Mouse (Mus musculus) cerebellum, adult 8-10 months (tissue): ENCODE measurements at regions not wholly inside any gene's neighbourhood (a gene's known extent, or its start where the extent isn't known, plus 50 kb on each side); places are given as distances from the start of the nearest gene placed in this dataset.

Experiments used
- DNase-seq: peaks from one replicate; pipeline ENCODE4 v3.0.0; 2022

DNA sequence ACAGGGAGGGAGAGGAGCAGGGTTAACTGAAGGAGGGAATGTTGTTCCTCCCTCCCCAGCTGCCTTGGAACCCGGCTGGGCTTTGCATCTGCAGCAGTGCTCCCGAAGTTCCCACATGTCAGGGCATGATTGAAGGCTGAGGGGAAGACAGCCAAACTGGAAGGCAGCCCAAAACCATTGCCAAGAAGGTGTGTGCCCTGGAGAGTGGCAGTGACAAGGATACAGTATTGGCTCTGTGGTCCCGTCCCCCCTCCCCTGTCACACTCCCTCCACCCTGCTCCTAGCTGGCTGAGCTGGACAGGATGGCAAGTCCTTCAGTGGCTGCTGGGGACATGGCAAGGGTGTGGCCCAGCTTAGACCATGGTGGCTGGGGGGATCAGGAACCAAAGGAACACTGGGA lies 79.1 kb downstream of the Cyp26b1 start:
- DNase-seq, result no peak

DNA sequence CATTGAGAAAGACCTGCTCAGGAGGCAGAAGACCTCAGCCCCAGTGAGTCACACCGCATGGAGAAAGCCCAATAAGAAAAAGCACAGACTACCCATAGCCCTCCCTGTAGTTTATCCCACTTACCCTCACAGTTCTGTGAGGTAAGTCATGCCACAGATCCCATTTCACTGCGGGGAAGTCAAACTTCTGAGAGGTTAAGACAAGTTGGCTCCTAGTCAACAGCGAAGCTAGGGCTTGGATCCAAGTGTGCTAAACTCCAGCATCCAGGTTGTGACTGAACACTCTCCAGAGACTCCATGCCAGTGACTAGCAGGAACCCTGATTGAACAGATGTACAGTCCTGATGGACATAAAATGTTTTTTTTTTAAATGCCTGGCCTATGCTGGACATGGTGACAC lies 85.1 kb downstream of the Cyp26b1 start:
- no peak for DNase-seq

DNA sequence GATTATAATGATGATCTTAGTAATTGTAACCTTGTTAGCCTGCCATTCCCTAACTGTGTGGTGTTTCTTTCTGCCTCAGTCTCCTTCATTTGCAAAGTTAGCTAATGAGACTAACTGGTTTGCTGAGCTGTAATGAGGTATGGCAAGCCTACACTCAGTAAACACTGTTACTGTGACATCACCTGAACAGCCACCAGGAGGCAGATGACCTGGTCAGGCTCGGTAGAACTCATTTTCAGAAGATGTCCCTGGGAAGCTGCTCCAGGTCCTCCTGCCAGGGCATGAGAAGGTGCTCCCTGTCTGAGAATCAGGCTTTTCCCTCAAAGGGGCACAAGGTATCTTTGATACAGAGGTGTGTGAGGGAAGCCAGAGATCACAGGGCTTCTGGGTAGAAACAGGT lies 87.0 kb downstream of the Cyp26b1 start:
- DNase-seq, result no peak

DNA sequence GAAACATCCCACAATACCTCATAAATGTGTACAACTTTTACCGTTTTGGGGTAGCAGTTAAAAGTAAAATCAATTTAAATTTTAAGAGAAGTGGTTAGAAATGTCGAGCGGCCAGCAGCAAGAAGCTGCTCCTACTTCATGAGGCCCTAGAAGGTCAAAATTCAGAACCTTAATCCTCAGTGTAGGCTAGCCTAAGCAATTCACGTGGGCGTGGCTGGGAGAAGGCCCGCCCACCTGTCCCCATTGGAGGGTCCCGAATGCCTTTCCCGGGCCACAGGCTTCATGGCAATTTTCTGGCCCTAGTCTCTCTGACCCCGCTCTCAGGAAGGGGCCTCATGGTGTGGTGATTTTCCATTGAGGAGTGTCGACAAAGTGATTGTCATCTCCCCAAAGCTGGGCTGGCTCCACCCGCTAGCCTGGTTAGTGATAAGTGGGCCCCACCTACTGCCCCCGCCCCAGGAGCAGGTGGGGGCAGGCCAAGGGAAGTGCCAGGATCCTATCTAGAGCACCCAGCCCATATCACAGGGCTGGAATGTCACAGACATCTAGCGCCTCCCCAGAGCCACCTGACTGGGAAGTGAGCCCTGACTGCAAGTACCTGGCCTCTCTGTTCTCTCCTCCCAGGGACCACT lies 93.3 kb downstream of the Cyp26b1 start:
- no peak for DNase-seq

- DNase-seq, result no peak
These were observed 95.6 kb downstream of the Cyp26b1 start for GRCm38 (mm10) chr6:84498076-84498475.

DNA sequence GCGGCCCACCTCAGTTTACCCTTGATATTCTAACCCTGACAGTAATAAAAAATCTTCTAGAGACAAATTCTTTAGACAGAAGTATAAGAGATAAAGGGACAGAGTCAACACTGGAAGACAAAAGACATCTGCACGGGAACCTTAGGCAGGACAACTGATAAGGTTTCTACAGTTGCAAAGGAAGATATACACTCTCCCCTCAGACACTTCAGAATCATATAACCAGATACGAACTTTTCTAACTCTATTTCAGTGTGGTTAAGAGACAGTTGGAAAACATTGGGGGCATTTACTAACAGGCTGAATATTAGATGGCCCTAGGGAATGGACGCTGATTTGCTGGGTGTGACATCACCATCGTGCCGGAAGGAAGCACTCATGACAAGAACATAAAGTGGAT lies 100.0 kb downstream of the Cyp26b1 start:
- no peak for DNase-seq

- no peak for DNase-seq
These were observed 100.5 kb downstream of the Cyp26b1 start for GRCm38 (mm10) chr6:84493169-84493568.

- DNase-seq, result no peak
These were observed 101.1 kb downstream of the Cyp26b1 start for GRCm38 (mm10) chr6:84492594-84492993.

GRCm38 (mm10) chr6:84491106-84491505 lies 102.6 kb downstream of the Cyp26b1 start:
- no peak for DNase-seq

GRCm38 (mm10) chr6:84481205-84481604 lies 112.5 kb downstream of the Cyp26b1 start:
- no peak for DNase-seq

DNA sequence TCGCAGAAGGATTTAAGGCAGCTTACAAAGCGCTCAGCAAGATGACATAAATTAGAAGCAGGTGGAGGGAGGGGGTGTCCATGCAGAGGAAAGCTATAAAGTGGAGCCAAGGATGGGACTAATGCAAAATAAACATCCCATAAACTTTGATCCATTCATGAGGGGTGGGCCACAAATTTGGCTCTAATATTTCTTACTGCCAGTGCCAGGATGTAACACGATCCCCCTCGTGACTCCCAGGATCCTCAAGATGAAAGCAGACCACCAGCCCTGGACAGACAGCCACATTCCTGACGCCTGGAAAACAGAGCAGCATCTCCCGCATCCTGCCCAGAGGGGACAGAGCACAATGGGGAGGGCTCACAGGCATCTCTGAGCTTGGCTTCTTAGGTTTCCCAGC lies 116.6 kb downstream of the Cyp26b1 start:
- DNase-seq, result no peak

- DNase-seq, result no peak
These were observed 117.2 kb downstream of the Cyp26b1 start for GRCm38 (mm10) chr6:84476466-84476865.

DNA sequence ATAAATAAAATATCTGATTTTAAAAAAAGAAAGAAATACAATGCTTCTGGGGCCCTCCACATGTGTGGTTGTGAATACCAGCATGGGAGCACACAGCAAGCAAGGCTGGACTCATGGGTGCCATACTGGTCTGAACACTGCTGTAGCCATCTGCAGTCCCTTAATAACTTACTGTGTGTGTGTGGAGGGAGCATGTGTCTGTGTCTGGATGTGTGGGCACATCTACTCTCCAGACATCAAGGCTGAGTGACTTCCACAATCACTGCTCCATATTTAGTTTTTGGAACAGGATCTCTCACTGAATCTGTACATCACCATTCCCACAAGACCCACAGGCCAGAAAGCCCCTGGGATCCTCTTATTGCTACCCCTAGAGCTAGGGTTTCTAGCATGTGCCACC lies 118.9 kb downstream of the Cyp26b1 start:
- no peak for DNase-seq

GRCm38 (mm10) chr6:84473171-84473570 lies 120.5 kb downstream of the Cyp26b1 start:
- DNase-seq, result no peak

DNA sequence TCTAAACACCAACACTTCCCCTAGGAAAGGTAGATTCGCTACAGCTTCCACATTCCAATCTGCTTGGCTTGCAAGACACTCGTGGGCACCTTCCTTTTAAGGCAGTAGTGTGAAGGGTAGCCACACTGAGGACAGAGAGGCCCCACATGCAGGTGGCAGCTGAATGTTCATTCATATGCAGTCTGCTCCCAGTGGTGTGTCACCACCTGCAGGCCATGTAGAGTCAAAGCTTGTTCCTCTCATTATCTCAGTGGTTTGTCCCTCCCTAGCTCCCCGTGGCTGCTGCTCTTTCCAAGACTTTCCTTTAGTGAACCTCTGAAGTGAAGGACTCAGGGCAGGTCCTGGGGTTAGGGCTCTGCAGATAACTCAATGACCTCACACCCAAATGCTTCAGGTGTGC lies 121.4 kb downstream of the Cyp26b1 start:
- DNase-seq, result no peak

DNA sequence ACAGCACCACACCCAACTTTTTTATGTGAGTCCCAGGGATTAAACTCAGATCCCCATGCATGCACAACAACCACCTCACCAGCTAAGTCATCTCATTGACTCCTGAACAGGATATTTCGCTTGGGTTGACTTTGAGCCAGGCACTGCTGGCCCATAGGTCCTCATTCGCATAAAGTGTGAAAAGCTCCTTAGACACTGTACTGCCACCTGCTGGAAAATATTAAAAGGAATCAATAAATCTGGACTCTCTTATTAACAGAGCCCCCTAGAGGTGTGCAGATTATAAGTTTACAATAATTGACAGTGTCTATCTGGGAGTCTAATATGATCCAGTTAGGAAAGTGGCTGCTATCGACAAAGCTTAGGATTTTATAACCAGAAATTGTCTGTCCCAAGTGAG lies 126.4 kb downstream of the Cyp26b1 start:
- no peak for DNase-seq

DNA sequence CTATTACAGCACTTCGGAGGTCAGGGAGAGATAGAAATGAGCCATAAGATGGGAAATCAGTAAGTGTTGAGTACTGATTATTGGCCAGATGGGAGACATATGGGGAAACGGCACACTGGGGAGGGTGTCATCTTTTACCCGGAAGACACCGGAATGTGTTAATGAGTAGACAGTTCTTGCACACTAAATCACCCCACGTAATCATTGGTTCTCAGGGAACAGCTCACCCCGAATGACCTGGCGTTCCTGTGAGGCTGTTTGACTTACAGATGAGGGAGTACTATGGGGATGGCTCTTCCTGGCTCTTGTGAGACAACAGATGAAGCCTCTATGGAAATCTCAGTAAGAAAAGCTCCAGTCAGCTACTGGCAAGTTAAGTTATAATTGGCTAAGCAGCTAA lies 127.5 kb downstream of the Cyp26b1 start:
- DNase-seq, result peak; percentile 3

DNA sequence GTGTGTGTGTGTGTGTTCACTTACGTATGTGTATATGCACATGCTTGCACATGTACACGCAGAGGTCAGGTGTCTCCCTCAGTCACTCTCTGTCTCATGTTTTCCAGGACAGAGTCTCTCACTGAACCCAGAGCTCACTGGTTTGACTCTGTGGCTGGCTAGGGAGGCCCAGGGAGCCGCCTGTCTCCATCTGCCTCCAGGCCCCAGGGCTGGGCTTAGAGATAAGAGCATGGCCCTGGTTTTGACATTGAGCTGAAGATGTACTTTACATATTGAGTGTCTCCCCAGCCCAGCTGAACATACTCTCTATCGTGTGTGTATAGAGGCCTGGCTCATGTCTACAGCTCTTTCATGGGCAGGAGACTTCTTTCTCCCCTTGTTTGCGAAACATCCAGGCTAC lies 128.1 kb downstream of the Cyp26b1 start:
- no peak for DNase-seq

DNA sequence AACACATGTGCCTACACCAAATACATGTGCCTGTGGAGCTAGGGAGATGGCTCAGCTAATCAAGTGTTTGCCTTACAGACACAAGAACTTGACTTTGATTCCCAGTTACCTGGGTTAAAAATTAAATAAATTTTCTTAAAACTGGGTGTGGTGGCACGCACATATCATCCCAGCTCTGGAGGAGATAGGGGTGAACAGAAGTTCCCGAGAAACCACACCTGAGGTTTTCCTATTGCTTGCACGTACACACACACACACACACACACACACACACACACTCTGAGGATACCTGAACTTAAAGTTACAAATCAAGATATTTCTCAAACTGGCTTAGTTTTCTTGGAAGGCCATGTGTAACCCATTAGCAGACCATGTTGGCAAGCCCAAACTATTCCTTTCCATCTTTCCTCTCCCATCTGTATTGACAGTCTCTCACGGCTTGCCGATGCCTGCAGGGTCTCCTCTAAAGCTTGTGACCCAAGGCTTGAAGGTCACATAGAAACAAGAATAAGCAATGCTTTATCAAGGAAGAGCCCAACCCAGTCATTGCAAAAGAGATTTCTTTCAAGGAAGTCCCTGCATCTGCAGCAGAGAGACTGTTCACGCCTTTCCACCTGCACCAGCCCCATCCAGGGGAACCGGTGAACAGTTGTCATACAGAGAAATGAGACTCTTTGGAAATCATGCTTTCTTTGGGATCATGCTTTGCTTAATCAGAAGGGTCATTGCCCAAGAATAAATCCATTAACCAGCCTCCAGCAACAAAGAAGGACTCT lies 129.9 kb downstream of the Cyp26b1 start:
- no peak for DNase-seq

DNA sequence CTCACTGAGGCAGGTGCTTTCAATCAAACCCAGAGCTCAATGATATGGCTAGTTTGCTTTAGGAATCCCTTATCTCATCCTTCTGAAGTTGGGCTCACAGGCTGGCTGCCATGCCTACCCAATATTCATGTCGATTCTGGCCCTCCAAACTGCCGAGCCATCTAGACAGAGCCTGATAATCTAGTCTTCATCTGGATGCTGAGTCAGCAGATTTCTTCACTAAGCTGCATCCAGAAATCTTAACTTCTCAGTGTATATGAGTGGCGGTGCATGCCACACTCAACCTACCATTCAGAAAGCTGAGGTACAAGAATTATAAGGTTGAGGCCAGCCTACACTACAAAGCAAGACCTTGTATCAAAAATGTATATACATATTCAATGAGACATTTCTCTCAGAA lies 136.9 kb downstream of the Cyp26b1 start:
- no peak for DNase-seq

DNA sequence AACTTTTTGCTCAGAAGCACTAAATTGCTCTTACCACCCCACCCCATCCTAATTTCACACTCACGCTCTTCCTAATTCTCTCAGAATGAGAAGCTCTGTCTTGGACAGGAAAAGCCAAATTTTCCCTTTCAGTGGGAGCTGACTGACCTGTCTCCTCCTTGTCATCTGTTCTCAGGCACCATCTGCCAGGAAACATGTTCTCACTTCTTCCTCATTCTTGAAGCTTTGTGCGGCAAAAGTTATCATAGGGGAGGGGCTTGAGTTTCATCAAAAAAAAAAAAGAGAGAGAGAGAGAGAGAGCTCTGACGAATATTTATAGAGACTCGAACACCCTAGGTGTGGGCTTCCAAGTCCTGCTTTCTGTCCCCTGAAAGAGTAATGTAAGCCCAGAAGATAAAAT lies 148.6 kb downstream of the Cyp26b1 start:
- no peak for DNase-seq

GRCm38 (mm10) chr6:84442667-84443066 lies 151.0 kb downstream of the Cyp26b1 start:
- DNase-seq, result no peak

DNA sequence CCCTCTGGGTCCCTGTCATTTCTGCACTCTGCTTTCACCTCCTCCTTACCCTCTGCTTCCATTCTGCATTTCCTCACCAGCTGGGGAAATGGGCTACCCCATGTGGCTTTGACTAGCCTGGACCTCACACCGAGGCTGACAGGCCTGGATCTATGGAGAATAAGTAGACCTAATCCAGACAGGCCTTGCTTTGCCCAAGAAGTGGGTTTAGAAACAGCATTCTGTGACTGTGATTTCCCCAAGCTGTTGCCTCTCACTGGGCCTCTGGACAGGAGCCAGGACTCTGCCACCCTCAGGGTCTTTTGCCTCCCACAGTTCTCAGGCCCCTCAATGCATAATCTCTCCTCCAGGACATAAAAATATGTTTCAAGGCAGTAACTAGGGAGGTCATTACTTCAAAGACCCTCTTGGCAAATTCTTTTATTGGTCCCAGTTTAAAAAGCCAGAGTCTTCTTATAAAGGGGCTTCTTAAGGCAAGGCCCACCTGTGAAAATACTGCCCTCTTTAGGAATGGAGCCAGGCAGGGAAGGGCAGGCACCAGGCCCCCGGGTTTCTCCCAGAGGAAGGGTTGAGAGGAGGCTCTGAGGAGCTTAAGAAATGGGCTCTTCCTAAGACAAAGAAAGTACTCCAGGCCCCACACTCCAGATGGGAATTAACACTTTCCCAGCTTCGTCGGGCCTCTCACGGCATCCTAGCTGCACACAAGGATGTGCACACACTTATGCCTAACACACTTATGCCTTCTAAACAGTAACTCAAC lies 151.8 kb downstream of the Cyp26b1 start:
- DNase-seq, result no peak

DNA sequence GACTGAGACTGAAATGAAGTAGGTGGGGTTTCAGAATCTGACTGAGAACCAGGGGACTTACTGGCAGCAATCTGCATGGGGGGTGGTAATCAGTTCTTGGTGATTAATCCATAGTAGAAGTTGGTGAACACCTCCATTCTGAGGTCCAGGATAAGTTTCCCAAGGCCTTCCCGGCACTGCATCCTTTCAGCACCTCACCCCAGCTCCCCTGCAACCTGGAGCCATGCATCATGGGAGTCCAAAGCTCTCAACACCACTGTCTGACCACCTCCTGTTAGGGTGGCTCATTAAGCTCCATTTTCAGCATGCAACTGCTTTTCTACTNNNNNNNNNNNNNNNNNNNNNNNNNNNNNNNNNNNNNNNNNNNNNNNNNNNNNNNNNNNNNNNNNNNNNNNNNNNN lies 157.0 kb downstream of the Cyp26b1 start:
- no peak for DNase-seq
